Mouse (Mus musculus) Patski (cell line): ENCODE measurements at regions not wholly inside any gene's neighbourhood (a gene's known extent, or its start where the extent isn't known, plus 50 kb on each side); places are given as distances from the start of the nearest gene placed in this dataset.
A peak's percentile ranks its signal among the peaks of the same experiment; 100 is the strongest.

Experiments
- ATAC-seq: fragments of 100-300 bp; one replicate; pipeline ENCODE4 v1.8.0; 2021
- CTCF ChIA-PET: fragments of 350-600 bp; sonication (Branson Sonifier 250); formaldehyde crosslinking; loops from one replicate; lab custom pipeline; 2022; ENCODE audit warnings: inconsistent platforms; lab: Charles Lee
- POLR2A ChIA-PET: fragments of 350-600 bp; sonication (Branson Sonifier 250); formaldehyde crosslinking; loops from one replicate; lab custom pipeline; 2022; ENCODE audit warnings: antibody characterized with exemption, inconsistent platforms; lab: Charles Lee
- DNase-seq: peaks from one replicate; pipeline ENCODE4 v3.0.0-alpha.2; 2011; ENCODE audit warnings: low read depth, low spot score
- H3K27me3 ChIP-seq: fragments of 371-371 bp; one replicate; pipeline ENCODE4 v1.5.1; 2021
- CTCF ChIP-seq: fragments of 100-300 bp; IDR thresholded peaks from one replicate; pipeline ENCODE4 v1.5.1; 2021
- in situ Hi-C: fragments of 300-500 bp; cut with MboI; formaldehyde crosslinking; loops from 3 replicates; pipeline ENCODE4 v1.11.1; 2018; ENCODE audit warnings: low pct_unique_long_range_greater_than_20kb, mixed read lengths

GRCm38 (mm10) chr4:106246695-106247094 lies 69.3 kb upstream of the Usp24 start:
- no peak for DNase-seq
- ChIA-PET POLR2A (no interaction called here), CTCF (no interaction called here)
- H3K27me3 ChIP-seq: no peaks in the 10 kb centered on the region
- in situ Hi-C loops: no loop called here
- TF ChIP-seq CTCF: peak; percentile 24
- ATAC-seq: no peak

GRCm38 (mm10) chr4:106247398-106247797 lies 68.6 kb upstream of the Usp24 start:
- no peak for TF ChIP-seq CTCF
- POLR2A ChIA-PET: interaction anchor here (0.9 kb wide), 1 partner anchor 172 kb away, joined by 3 read pairs; no protein-coding TSS in a partner anchor
- no peaks in the 10 kb centered on the region for H3K27me3 ChIP-seq
- DNase-seq (no peak), ATAC-seq (no peak)
- in situ Hi-C loops: no loop called here
- CTCF ChIA-PET: interaction anchor here (1.5 kb wide), 1 partner anchor 128 kb away, joined by 5 read pairs; no protein-coding TSS in a partner anchor

GRCm38 (mm10) chr4:106248272-106248671 lies 67.7 kb upstream of the Usp24 start:
- no peak for TF ChIP-seq CTCF
- ChIA-PET POLR2A (interaction anchor here (0.9 kb wide), 1 partner anchor 171 kb away, joined by 3 read pairs; no protein-coding TSS in a partner anchor), CTCF (interaction anchor here (1.5 kb wide), 1 partner anchor 127 kb away, joined by 5 read pairs; no protein-coding TSS in a partner anchor)
- DNase-seq (no peak), ATAC-seq (no peak)
- no peaks in the 10 kb centered on the region for H3K27me3 ChIP-seq
- in situ Hi-C loops: no loop called here

DNA sequence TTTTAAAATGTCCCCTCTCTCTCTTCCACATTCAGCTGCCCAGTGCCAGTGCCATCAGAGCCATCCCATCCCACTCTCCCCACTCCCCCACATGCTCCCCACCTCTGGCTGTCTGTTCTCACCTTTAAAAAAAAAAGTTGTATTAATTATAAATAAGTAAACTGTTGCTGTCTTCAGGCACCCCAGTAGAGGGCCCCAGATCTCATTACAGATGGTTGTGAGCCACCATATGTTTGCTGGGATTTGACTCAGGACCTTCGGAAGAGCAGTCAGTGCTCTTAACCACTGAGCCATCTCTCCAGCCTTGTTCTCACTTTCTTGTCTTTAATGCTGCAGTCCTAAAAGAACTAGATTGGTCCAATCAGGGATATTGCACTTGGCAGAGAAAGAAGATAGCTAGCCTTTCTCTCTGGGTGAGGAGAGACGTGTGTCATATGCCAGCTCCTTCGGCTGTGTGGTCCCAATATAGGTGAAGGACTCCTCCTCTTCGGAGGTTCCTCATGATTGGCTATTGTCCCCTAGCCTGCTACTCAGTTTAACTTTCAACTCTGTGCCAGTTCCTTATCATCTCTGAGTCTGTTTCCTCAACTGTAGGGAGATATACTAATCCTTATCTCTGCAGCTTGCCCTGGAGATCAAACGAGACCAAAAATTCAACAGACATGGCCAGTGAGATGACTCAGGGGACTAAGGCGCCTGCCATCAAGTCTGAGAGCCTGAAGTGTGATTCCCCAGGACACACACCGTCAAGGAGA lies 66.8 kb upstream of the Usp24 start:
- CTCF ChIA-PET: interaction anchor here (0.8 kb wide), 1 partner anchor 124 kb away, joined by 3 read pairs; no protein-coding TSS in a partner anchor
- H3K27me3 ChIP-seq: no peaks in the 10 kb centered on the region
- in situ Hi-C loops: no loop called here
- POLR2A ChIA-PET: interaction anchor here (0.6 kb wide), 1 partner anchor 207 kb away, joined by 3 read pairs; no protein-coding TSS in a partner anchor
- DNase-seq (no peak), ATAC-seq (no peak)
- peak; percentile 45 for TF ChIP-seq CTCF

GRCm38 (mm10) chr4:106250048-106250447 lies 66.0 kb upstream of the Usp24 start:
- DNase-seq (no peak), ATAC-seq (no peak)
- ChIA-PET POLR2A (interaction anchor here (0.6 kb wide), 1 partner anchor 277 kb away, joined by 4 read pairs; no protein-coding TSS in a partner anchor), CTCF (no interaction called here)
- no peaks in the 10 kb centered on the region for H3K27me3 ChIP-seq
- in situ Hi-C loops: loop anchor here (10.0 kb wide), 1 partner anchor 65 kb away; the partner anchor contains the start of gene Usp24
- TF ChIP-seq CTCF: no peak

GRCm38 (mm10) chr4:106251430-106251829 lies 64.6 kb upstream of the Usp24 start:
- no peak for ATAC-seq
- DNase-seq: no peak
- in situ Hi-C loops: loop anchor here (10.0 kb wide), 1 partner anchor 63 kb away; the partner anchor contains the start of gene Usp24
- no peaks in the 10 kb centered on the region for H3K27me3 ChIP-seq
- no peak for TF ChIP-seq CTCF
- ChIA-PET POLR2A (no interaction called here), CTCF (no interaction called here)

DNA sequence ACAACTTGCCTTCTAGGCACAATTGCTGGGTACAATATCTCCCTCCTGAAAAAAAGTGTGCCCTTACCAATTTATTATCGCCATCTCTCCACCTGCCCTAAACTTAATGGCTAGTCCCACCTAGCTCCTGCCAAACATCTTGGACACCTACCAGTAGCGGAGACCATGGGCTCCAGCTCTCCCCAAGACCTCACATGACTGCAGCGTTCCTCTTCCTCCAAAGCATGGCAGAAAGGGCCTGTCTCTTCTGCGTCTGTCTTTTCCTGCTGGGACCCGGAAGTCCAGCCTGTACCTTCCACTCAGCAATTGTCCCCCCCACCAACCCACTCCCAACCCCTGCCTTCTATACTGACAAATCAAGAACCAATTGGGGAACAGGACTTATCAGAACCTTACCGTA lies 63.1 kb upstream of the Usp24 start:
- CTCF ChIA-PET: no interaction called here
- no peak for TF ChIP-seq CTCF
- ATAC-seq: no peak
- no peak for DNase-seq
- POLR2A ChIA-PET: no interaction called here
- in situ Hi-C loops: loop anchor here (10.0 kb wide), 1 partner anchor 62 kb away; the partner anchor contains the start of gene Usp24
- no peaks in the 10 kb centered on the region for H3K27me3 ChIP-seq

DNA sequence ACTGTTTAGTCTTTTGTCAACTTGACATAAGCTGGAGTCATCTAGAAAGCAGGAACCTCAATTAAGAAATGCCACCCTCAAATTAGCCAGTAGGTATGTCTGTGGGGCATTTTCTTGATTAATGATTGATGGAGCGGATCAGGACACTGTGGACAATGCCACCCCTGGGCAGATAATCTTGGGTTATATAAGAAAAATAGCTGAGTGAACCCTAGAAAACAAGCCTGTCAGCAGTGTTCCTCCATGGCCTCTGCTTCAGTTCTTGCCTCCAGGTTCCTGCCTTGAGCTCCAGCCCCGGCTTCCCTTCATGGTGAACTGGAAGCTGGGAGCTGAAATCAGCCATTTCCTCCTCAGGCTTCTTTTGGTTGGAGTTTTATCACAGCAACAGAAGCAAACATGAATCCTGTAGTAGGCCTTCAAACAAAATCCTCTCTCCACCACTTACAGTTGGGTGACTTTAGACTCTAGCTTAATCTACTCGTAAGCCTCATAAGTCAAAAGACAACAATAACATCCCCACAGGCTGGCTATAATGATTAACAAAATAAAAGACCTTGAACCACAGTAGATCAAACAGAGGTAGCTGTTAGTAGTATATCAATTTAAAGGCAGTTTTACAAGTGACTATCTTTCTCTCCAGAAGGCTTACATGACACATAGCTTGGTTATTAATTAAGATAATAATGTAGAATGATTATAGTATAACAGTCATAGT lies 61.1 kb upstream of the Usp24 start:
- in situ Hi-C loops: loop anchor here (10.0 kb wide), 1 partner anchor 60 kb away; the partner anchor contains the start of gene Usp24
- ChIA-PET CTCF (interaction anchor here (1.3 to 3.4 kb wide), 2 partner anchors 10 to 81 kb away, joined by 3 to 12 read pairs; no protein-coding TSS in a partner anchor), POLR2A (interaction anchor here (0.7 kb wide), 1 partner anchor 84 kb away, joined by 3 read pairs; no protein-coding TSS in a partner anchor)
- ATAC-seq (peak; percentile 71), DNase-seq (peak; percentile 74)
- TF ChIP-seq CTCF: no peak
- H3K27me3 ChIP-seq: no peaks in the 10 kb centered on the region

GRCm38 (mm10) chr4:106255959-106256609 lies 59.9 kb upstream of the Usp24 start:
- in situ Hi-C loops: loop anchor here (10.0 kb wide), 1 partner anchor 59 kb away; the partner anchor contains the start of gene Usp24
- DNase-seq (no peak), ATAC-seq (no peak)
- no peak for TF ChIP-seq CTCF
- H3K27me3 ChIP-seq: no peaks in the 10 kb centered on the region
- ChIA-PET POLR2A (interaction anchor here (0.6 to 1.1 kb wide), 2 partner anchors 11 to 21 kb away, joined by 4 read pairs; no protein-coding TSS in a partner anchor), CTCF (interaction anchor here (1.2 to 3.4 kb wide), 3 partner anchors 11 to 80 kb away, joined by 3 to 12 read pairs (median 3); no protein-coding TSS in a partner anchor)

DNA sequence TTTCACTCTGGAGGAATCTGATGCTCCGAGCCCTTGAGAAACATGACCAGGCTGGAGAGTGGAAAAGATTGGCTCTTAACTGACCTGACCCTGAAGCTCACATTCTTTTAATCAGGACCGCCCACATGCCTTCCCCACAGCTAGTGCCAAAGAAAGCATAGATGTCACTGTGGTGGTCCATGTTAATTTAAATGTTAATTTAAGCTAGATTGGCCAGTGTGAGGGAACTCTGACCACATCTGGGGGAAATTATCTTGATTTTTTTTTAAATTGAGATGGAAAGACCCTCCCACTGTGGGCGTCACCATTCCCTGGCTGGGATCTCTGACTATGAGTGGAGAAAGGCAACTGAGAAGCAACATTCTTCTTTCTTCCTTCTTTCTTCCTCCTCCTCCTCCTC lies 54.6 kb upstream of the Usp24 start:
- no peaks in the 10 kb centered on the region for H3K27me3 ChIP-seq
- TF ChIP-seq CTCF: no peak
- DNase-seq (no peak), ATAC-seq (no peak)
- in situ Hi-C loops: no loop called here
- POLR2A ChIA-PET: no interaction called here
- CTCF ChIA-PET: no interaction called here
